Mouse (Mus musculus) kidney, adult 10 weeks (tissue): ENCODE measurements around the gene Krt2. TPM values are rescaled to one million over a fixed set of nuclear protein-coding genes. Genes with fewer than 3 reads are reported as not detected.

ENCODE experiments used
- polyA plus RNA-seq: library from polyadenylated mRNA; stranded (reverse); fragments of 350-450 nt; fragmentation: Illumina TruSeq; extraction: RNeasy Lipid Tissue Mini Kit (QIAGEN cat#74804); gene quantifications from one replicate; pipeline ENCODE4 v1.2.3, GENCODE M21; 2014; ENCODE audit warnings: low read depth, low replicate concordance

The Krt2 gene
- polyA plus RNA-seq, result not detected

DNA sequence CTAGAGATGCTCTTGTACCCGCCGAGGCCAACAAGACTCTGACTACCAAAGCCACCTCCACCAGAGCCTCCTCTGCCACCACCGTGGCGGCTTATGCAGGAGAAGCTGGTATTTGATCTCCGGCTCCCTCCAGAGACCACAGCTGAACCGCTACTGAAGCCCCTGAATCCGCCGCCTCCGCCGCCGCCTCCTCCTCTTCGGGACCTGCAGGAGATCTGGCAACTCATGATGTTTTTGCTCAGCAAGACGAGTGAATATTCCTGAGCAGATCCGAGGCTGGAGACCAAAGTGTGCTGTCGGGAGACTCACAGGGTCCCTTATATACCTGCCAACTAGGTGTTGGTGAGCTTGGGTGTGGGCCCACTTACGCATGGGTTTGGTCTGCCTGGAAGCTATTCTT is at the start of gene Krt2:
Gene Krt2 (minus strand): TSS at position 295 of the 400 bp plus-strand sequence.

DNA sequence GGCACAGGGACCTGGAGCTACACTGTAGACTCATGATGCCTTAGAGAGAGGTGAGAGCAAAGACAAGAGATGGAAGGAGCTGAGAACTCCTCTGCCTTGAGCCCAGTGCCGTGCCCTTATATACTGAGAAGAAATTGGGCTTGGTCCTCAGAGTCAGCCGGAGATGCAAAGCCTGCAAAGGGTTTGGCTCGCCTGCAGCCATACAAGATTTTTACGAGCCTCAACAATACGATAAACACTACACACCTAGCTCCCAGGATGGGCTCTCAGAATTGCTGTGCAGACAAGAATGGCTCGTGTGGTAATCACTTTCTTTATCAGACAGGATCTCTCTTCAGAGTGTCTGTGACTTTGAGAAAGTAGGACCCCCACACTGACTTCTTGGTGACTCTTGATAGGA is 32.7 kb upstream of the Krt2 start, which contains the start of gene Krt1:
Gene Krt1 (minus strand): TSS at position 101 of the 400 bp plus-strand sequence.

DNA sequence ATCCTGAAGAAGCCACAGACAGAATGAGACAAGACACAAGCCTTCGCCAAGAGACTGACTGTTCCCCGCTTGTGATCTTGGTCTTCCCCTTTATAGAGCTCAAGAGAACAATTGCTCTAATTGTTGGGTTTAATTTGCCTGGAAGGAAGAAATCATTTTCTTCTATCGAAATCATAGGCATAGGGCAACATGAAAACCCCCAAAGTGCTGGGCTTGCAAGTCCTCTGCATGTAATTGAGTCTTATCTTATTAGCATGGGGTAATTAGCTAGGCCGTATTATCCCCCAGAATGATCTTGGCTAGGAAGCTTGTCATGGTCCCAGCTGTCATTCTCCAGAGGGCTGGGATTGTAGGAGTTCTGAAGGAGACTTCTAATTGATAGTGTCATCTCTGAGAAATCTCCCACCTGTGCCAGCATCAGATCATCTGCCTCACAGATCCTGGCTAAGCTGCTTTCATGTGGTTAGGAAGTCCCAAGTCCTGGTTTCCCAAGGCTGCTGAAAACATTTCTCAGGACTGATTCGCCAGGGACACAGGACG is 15.6 kb downstream of the Krt2 start, which contains the start of gene Krt73:
Gene Krt73 (minus strand): TSS at position 51 of the 540 bp plus-strand sequence.

GRCm38 (mm10) chr15:101786360-101786759 is 31.6 kb downstream of the Krt2 start, which contains the start of gene Krt72:
Krt72 (minus strand) TSS chr15:101786460.

Other genes starting within 250 kb of the Krt2 start
- gene Krt75, start 244.3 kb downstream of the Krt2 start, polyA plus RNA-seq, result not detected
- gene Gm5414, start 190.0 kb downstream of the Krt2 start, polyA plus RNA-seq, result not detected
- not detected for gene Gm5478, start 170.8 kb downstream of the Krt2 start, polyA plus RNA-seq
- gene Krt6b, start 137.9 kb downstream of the Krt2 start, polyA plus RNA-seq, result not detected
- gene Krt6a, start 123.9 kb downstream of the Krt2 start, polyA plus RNA-seq, result not detected
- not detected for gene Krt5, start 105.3 kb downstream of the Krt2 start, polyA plus RNA-seq
- gene Krt71, start 75.1 kb downstream of the Krt2 start, polyA plus RNA-seq, result not detected
- gene Krt72, start 31.7 kb downstream of the Krt2 start, polyA plus RNA-seq, result not detected
- not detected for gene Krt73, start 15.8 kb downstream of the Krt2 start, polyA plus RNA-seq
- not detected for gene Krt1, start 32.6 kb upstream of the Krt2 start, polyA plus RNA-seq
- gene Krt77, start 51.5 kb upstream of the Krt2 start, polyA plus RNA-seq, result not detected
- gene Krt76, start 74.8 kb upstream of the Krt2 start, polyA plus RNA-seq, result not detected
- gene Krt4, start 106.6 kb upstream of the Krt2 start, polyA plus RNA-seq, result not detected
- not detected for gene Krt79, start 122.2 kb upstream of the Krt2 start, polyA plus RNA-seq
- not detected for gene Krt78, start 136.1 kb upstream of the Krt2 start, polyA plus RNA-seq
- 4.4 TPM for gene Krt8, start 186.3 kb upstream of the Krt2 start, polyA plus RNA-seq
- 1.5 TPM for gene Krt18, start 210.0 kb upstream of the Krt2 start, polyA plus RNA-seq